Mouse (Mus musculus) gastrocnemius, postnatal 14 days (tissue): ENCODE measurements around the gene AW549877. TPM values are rescaled to one million over a fixed set of nuclear protein-coding genes. Genes with fewer than 3 reads are reported as not detected.

Experiments
- total RNA-seq, 2 experiments: library from RNA; stranded (reverse); gene quantifications; 2 replicates each; pipeline ENCODE4 v1.2.3; 2021

Gene AW549877
- total RNA-seq, 2 experiments from 2014 or later, result 11.0 to 13.2 TPM

Other genes with a start within 250 kb of the AW549877 start
- 1 to 10 TPM; 5.0 to 5.1 TPM for gene Fbxo4, start 16.2 kb downstream of the AW549877 start, total RNA-seq
- 100 to 1,000 TPM; 109 to 140 TPM for gene Oxct1, start 30.6 kb upstream of the AW549877 start, total RNA-seq